Mouse (Mus musculus) testis, adult 2 months (tissue): Measurements from ENCODE around the gene Ltf. TPM values are rescaled to one million over a fixed set of nuclear protein-coding genes. Genes with fewer than 3 reads are reported as not detected.

Source experiments
- H3K27ac ChIP-seq: fragments of 200-500 bp; 2 replicates; pipeline ENCODE4 v1.5.1; 2012; ENCODE audit warnings: low read depth, low read length; ENCODE audit not compliant: control insufficient read depth, insufficient read depth
- H3K27me3 ChIP-seq: fragments of 200-500 bp; 2 replicates; pipeline ENCODE4 v1.6.1; 2012; ENCODE audit warnings: mild to moderate bottlenecking, low read length, moderate library complexity; ENCODE audit not compliant: control insufficient read depth, insufficient read depth
- H3K36me3 ChIP-seq: fragments of 200-500 bp; 2 replicates; pipeline ENCODE4 v1.6.1; 2012; ENCODE audit warnings: mild to moderate bottlenecking, low read length; ENCODE audit not compliant: control insufficient read depth, insufficient read depth
- H3K4me1 ChIP-seq: fragments of 200-500 bp; 2 replicates; pipeline ENCODE4 v1.6.1; 2012; ENCODE audit warnings: low read length; ENCODE audit not compliant: control insufficient read depth, insufficient read depth
- H3K4me3 ChIP-seq: fragments of 200-500 bp; 2 replicates; pipeline ENCODE4 v1.5.1; 2012; ENCODE audit warnings: low read depth, mild to moderate bottlenecking, low read length, moderate library complexity, mixed read lengths; ENCODE audit not compliant: control insufficient read depth
- CTCF ChIP-seq: fragments of 200-500 bp; IDR thresholded peaks from 2 replicates; pipeline ENCODE4 v1.5.1; 2012; ENCODE audit warnings: low read depth, mild to moderate bottlenecking, inconsistent platforms, low read length, moderate library complexity; ENCODE audit not compliant: control insufficient read depth, insufficient read depth, insufficient replicate concordance
- POLR2A ChIP-seq: fragments of 200-500 bp; IDR thresholded peaks from 2 replicates; pipeline ENCODE4 v1.6.1; 2012; ENCODE audit warnings: low read depth, mild to moderate bottlenecking, inconsistent platforms, low read length, moderate library complexity; ENCODE audit not compliant: control insufficient read depth
- polyA plus RNA-seq: library from polyadenylated mRNA; depleted of rRNA; stranded (reverse); fragments of >200 nt; gene quantifications from 2 replicates; pipeline ENCODE4 v1.2.3, GENCODE M21; 2012

Gene Ltf
- polyA plus RNA-seq, 1 experiment: not detected

DNA sequence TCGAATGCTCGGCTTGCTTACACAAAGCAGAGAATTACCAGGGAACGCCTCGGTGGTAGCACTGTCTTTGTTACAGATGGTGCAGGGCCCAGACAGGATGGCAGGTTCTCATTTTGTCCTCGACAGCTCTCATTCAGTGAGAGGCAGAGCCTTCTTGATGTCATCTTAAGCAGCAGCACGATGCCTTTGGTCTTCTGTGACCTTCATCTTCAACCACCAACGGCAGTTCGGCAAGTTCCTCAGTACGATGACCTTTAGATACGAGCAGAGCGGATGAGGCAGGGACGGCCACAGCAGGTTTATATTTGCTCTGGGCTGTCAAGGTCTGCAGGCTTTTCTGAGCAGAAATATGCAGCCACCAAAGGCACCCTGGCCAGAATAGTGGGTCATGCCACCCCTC lies 17.4 kb upstream of the Ltf start:
- H3K27ac ChIP-seq: no peak overlapping the region
- TF ChIP-seq CTCF: no peak
- no peak for TF ChIP-seq POLR2A
- H3K36me3 ChIP-seq: no peaks in the 10 kb centered on the region
- H3K27me3 ChIP-seq: no peaks in the 10 kb centered on the region
- no peak overlapping the region for H3K4me3 ChIP-seq
- H3K4me1 ChIP-seq: peaks cover 2% of the 10 kb centered on the region

GRCm38 (mm10) chr9:111003279-111003678 lies 15.8 kb upstream of the Ltf start:
- Histone ChIP-seq H3K4me3 (no peak overlapping the region), H3K4me1 (no peaks in the 10 kb centered on the region; the same call in 1 of the 2 replicates), H3K27ac (no peak overlapping the region), H3K27me3 (no peaks in the 10 kb centered on the region), H3K36me3 (no peaks in the 10 kb centered on the region)
- TF ChIP-seq POLR2A: no peak
- TF ChIP-seq CTCF: no peak

- no peak overlapping the region for H3K27ac ChIP-seq
- H3K4me1 ChIP-seq: no peaks in the 10 kb centered on the region; the same call in 1 of the 2 replicates
- no peaks in the 10 kb centered on the region for H3K36me3 ChIP-seq
- no peak overlapping the region for H3K4me3 ChIP-seq
- no peak for TF ChIP-seq POLR2A
- TF ChIP-seq CTCF: no peak
- no peaks in the 10 kb centered on the region for H3K27me3 ChIP-seq
These were observed 12.5 kb upstream of the Ltf start for GRCm38 (mm10) chr9:111006544-111006943.

DNA sequence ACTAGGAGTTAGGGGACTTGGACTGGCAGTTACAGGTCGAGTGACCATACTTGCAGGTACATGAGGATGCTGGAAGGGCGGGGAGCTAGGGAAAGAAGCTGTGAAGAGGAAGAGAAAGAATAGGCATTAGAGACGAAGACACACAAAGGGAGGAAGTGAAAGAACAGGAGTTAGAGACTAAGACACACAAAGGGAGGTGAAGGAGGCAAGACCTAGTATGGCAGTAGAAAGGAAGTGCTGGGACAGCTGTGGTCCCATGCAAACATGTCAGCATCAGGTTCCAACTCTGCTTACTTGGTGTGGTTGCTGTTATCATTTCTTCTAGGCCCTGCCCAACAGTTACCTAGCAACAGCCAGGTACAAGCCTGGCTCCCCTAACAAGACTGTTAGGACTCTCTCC lies 9.3 kb upstream of the Ltf start:
- Histone ChIP-seq H3K36me3 (no peaks in the 10 kb centered on the region), H3K4me1 (no peaks in the 10 kb centered on the region), H3K4me3 (no peak overlapping the region), H3K27ac (no peak overlapping the region), H3K27me3 (no peaks in the 10 kb centered on the region)
- no peak for TF ChIP-seq CTCF
- no peak for TF ChIP-seq POLR2A

- Histone ChIP-seq H3K27ac (no peak overlapping the region), H3K36me3 (no peaks in the 10 kb centered on the region)
- TF ChIP-seq POLR2A: no peak
- TF ChIP-seq CTCF: no peak
These were observed 7.5 kb upstream of the Ltf start for GRCm38 (mm10) chr9:111011550-111011949.

DNA sequence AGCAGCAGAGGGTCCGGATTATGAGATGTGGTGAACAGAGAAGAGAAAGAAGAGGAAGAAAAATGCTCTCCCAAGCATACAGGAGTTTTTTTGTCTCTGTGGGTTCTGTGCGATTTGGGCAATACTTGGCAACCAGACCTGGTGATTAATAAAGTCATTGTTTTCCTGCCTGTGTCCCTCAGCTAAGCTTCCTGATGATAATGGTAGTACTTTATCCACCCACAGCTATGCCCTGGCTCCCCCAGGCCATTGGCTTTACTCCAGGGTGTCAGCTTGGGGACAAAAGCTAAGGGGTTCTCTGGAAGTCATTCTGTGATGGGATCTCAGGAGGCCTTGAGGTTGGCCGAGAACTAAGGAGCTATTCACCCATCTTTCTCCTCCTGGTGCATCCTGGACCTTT lies 7.0 kb upstream of the Ltf start:
- TF ChIP-seq POLR2A (no peak), CTCF (no peak)
- Histone ChIP-seq H3K27ac (no peak overlapping the region), H3K36me3 (no peaks in the 10 kb centered on the region), H3K4me1 (no peaks in the 10 kb centered on the region), H3K27me3 (no peaks in the 10 kb centered on the region), H3K4me3 (no peak overlapping the region)

More at GRCm38 (mm10) chr9:111011550-111011949, 7.5 kb upstream of the Ltf start:
- H3K4me1 ChIP-seq: no peaks in the 10 kb centered on the region
- H3K4me3 ChIP-seq: no peak overlapping the region
- no peaks in the 10 kb centered on the region for H3K27me3 ChIP-seq

GRCm38 (mm10) chr9:111015658-111016057 lies 3.4 kb upstream of the Ltf start:
- no peak overlapping the region for H3K27ac ChIP-seq
- H3K4me3 ChIP-seq: no peak overlapping the region
- H3K36me3 ChIP-seq: no peaks in the 10 kb centered on the region
- H3K4me1 ChIP-seq: no peaks in the 10 kb centered on the region
- no peaks in the 10 kb centered on the region for H3K27me3 ChIP-seq
- TF ChIP-seq CTCF (no peak), POLR2A (no peak)

DNA sequence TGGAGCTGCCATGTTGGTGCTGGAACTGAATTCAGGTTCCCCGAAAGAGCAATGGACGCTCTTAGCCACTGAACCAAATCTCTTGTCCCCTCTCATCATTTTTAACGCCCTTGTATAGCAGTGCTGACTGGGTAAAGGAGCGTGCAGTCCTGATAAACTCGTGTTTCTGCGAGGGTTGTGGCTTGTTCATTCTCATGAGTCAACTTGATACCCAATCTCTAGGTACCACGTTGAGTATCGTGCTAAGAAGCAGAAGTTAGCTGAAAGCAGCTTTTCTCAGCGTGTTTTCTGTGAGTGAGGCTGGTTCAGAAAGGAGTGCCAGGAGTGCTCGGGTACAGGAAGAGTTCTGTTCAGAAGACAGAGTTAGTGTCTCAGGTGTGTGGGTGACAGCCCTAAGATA lies 7.7 kb downstream of the Ltf start:
- Histone ChIP-seq H3K27me3 (no peaks in the 10 kb centered on the region), H3K36me3 (no peaks in the 10 kb centered on the region), H3K27ac (no peak overlapping the region), H3K4me3 (no peak overlapping the region), H3K4me1 (peaks cover 2% of the 10 kb centered on the region; the same call in 1 of the 2 replicates)
- TF ChIP-seq CTCF (no peak), POLR2A (no peak)
